Mouse (Mus musculus) hindbrain, embryonic 14.5 days (tissue): ENCODE measurements around the gene Chrm3. TPM values are rescaled to one million over a fixed set of nuclear protein-coding genes. Genes with fewer than 3 reads are reported as not detected.

ENCODE experiments used
- ATAC-seq: fragments of 200-750 bp; cut with Nextera tagmentation; 2 replicates; pipeline ENCODE4 v1.8.0; 2017; ENCODE audit warnings: moderate number of reproducible peaks, mild to moderate bottlenecking, moderate TSS enrichment, moderate library complexity; ENCODE audit not compliant: low FRiP score
- DNase-seq: peaks from one replicate; pipeline ENCODE4 v3.0.0-alpha.2; 2015; ENCODE audit warnings: low spot score
- H3K27ac ChIP-seq: fragments of 300-500 bp; sonication (generic); 2 replicates; pipeline ENCODE4 v1.5.1; 2014; ENCODE audit warnings: mild to moderate bottlenecking, moderate library complexity
- H3K27me3 ChIP-seq: fragments of 300-500 bp; sonication (generic); 2 replicates; pipeline ENCODE4 v1.6.1; 2014; ENCODE audit warnings: mild to moderate bottlenecking, low read length, mixed read lengths; ENCODE audit not compliant: control insufficient read depth, insufficient read depth
- H3K36me3 ChIP-seq: fragments of 300-500 bp; sonication (generic); replicated peaks from 2 replicates; pipeline ENCODE4 v1.6.1; 2014; ENCODE audit not compliant: control insufficient read depth, insufficient read depth
- H3K4me1 ChIP-seq: fragments of 300-500 bp; sonication (generic); replicated peaks from 2 replicates; pipeline ENCODE4 v1.6.1; 2014; ENCODE audit warnings: antibody characterized with exemption, low read length, mixed read lengths; ENCODE audit not compliant: control insufficient read depth, insufficient read depth
- H3K4me2 ChIP-seq: fragments of 300-500 bp; sonication (generic); replicated peaks from 2 replicates; pipeline ENCODE4 v1.6.1; 2014; ENCODE audit warnings: mild to moderate bottlenecking, moderate library complexity
- H3K4me3 ChIP-seq: fragments of 300-500 bp; sonication (generic); replicated peaks from 2 replicates; pipeline ENCODE4 v1.5.1; 2014; ENCODE audit warnings: mild to moderate bottlenecking, low read length
- H3K9ac ChIP-seq: fragments of 300-500 bp; sonication (generic); 2 replicates; pipeline ENCODE4 v1.6.1; 2014
- H3K9me3 ChIP-seq: fragments of 300-500 bp; sonication (generic); 2 replicates; pipeline ENCODE4 v1.6.1; 2016; ENCODE audit warnings: low read length; ENCODE audit not compliant: control insufficient read depth
- WGBS: fragments of 180-500 bp; shearing (Covaris S2); extraction: QIAGEN DNeasy Blood & Tissue Kit; methylation state at CpG from one replicate; pipeline ENCODE4 v1.1.7; 2014; 5-methylcytosine and 5-hydroxymethylcytosine counted together
- polyA plus RNA-seq: library from polyadenylated mRNA; unstranded; fragments of >200 nt; fragmentation: Nextera tagmentation; extraction: Ambion mirVana; gene quantifications from 2 replicates; pipeline ENCODE4 v1.2.1, GENCODE M21; 2014

The Chrm3 gene
- polyA plus RNA-seq, 1 experiment from 2014 or later: 3.8 TPM

DNA sequence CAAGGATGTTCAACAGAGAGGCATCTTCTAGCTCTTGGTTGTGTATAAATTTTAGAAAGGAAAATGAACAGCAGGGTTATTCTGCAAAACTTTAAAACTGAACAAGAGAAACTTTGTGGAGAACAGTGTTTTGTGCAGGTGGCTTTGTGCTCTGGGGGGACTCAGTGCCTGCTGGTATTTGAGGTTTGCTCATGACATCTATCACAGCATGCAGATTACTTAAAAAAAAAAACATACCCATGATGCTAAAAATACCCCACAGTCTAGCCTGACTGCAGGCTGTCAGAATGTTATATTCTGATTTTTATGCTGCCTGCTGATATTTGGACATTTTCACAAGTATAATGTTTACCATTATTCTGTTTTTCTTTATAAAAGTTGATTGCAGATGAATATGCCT, 456.2 kb downstream of the Chrm3 start:
- Histone ChIP-seq H3K4me1 (no peaks in the 10 kb centered on the region), H3K36me3 (no peaks in the 10 kb centered on the region), H3K4me2 (no peak overlapping the region), H3K4me3 (no peak overlapping the region), H3K27ac (no peak overlapping the region), H3K9me3 (peaks cover 5% of the 10 kb centered on the region; the same call in 1 of the 2 replicates), H3K9ac (no peak overlapping the region), H3K27me3 (no peaks in the 10 kb centered on the region)
- no peak for ATAC-seq
- no peak for DNase-seq

DNA sequence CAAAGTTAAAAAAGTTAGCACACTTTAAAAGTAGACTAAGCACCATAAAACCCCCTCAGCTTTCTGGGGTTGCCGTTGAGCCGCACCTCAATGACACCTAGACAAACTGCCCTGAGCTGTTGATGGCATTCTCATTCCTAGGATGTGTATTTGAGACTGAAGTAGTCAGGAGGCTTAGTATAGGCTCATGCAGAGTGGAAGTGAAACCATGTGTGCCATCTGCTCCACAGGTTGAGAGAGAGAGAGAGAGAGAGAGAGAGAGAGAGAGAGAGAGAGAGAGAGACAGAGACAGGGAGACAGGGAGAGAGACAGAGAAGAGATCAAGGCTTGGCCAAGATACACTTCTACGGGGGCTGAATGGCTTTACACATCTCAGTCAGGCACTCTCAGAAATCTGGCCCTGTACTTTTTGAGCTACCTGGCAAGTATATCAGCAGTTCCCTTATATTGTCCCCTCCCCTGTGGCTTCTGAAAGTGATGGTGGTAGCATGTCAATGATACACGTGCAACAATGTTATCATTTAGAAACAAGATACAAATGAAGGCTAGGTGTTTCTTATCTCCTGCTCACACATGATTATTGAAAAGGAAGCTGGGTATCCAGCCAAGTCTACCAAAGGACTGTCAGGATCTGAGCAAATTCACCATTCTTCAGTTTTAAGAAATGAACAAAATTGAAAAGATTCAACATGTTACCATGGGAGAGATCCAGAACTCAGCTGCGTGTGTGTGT, 459.8 kb downstream of the Chrm3 start:
- no peak overlapping the region for H3K9ac ChIP-seq
- no peak for ATAC-seq
- H3K4me1 ChIP-seq: no peaks in the 10 kb centered on the region
- WGBS: 93% methylated on average over 5 of the region's 5 CpGs
- peaks cover 5% of the 10 kb centered on the region; the same call in 1 of the 2 replicates for H3K9me3 ChIP-seq
- no peak overlapping the region for H3K4me3 ChIP-seq
- H3K27ac ChIP-seq: no peak overlapping the region
- H3K4me2 ChIP-seq: no peak overlapping the region
- DNase-seq: no peak
- H3K36me3 ChIP-seq: no peaks in the 10 kb centered on the region
- no peaks in the 10 kb centered on the region for H3K27me3 ChIP-seq

DNA sequence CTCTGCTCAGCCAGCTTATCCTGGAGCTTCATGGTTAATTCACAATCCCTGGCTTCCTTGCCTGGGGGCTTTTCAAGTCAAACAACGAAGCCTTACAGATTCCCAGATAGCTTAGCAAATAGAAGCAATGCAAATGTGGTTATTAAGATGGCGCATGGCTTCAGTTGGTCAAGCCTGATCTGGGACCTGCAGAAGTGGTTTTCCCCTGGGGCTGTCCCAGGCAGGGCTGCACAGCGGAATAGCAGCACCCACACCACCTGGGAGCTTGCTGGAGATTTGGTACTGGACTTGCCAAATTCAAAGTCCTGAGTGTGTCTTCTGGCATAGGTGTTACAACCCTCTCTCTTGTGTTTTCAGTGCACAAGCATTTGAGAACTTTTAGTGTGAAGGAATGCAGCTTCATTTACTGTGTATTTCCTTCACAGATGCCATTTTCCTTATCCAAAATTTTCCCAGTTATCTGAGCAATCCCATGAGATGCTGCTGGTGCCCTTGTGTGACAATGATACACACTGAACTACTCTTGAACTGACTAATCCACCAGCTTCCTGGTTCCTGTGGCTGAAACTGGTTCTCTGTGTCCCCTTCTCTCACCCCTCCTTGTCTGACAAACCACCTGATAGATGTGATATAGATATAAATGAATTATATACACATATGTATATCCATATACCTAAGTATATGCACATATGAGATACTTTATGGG, 461.8 kb downstream of the Chrm3 start:
- no peak overlapping the region for H3K27ac ChIP-seq
- no peaks in the 10 kb centered on the region for H3K27me3 ChIP-seq
- H3K4me1 ChIP-seq: no peaks in the 10 kb centered on the region
- WGBS: 68% methylated on average over 3 of the region's 3 CpGs
- H3K4me3 ChIP-seq: no peak overlapping the region
- no peaks in the 10 kb centered on the region for H3K36me3 ChIP-seq
- no peak for DNase-seq
- peaks cover 1% of the 10 kb centered on the region; the same call in 1 of the 2 replicates for H3K9me3 ChIP-seq
- no peak overlapping the region for H3K9ac ChIP-seq
- H3K4me2 ChIP-seq: no peak overlapping the region
- no peak for ATAC-seq

DNA sequence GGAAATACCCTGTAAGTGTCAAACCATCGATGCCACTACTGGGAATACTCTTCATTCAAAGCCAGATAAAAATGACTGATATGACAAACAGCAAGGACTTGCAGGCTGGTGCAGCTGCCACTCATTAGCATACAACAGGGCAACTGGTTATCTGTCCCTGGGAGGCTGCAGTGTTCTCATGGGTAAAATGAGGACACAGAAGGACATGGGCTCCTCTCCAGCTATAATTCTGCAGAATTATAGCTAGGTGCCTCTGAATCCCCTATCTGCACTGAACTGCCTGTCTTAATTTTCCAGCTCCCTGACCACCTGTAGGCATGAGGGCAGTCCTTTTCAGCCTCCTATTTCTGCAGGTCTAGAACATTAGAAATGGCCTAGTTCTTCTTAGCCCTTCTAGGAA, 463.4 kb downstream of the Chrm3 start:
- H3K9ac ChIP-seq: no peak overlapping the region
- ATAC-seq: no peak
- no peaks in the 10 kb centered on the region for H3K27me3 ChIP-seq
- DNase-seq: no peak
- 67% methylated on average over 1 of the region's 1 CpGs for WGBS
- no peaks in the 10 kb centered on the region for H3K36me3 ChIP-seq
- H3K4me1 ChIP-seq: no peaks in the 10 kb centered on the region
- no peaks in the 10 kb centered on the region for H3K9me3 ChIP-seq
- no peak overlapping the region for H3K27ac ChIP-seq
- H3K4me2 ChIP-seq: no peak overlapping the region
- no peak overlapping the region for H3K4me3 ChIP-seq

DNA sequence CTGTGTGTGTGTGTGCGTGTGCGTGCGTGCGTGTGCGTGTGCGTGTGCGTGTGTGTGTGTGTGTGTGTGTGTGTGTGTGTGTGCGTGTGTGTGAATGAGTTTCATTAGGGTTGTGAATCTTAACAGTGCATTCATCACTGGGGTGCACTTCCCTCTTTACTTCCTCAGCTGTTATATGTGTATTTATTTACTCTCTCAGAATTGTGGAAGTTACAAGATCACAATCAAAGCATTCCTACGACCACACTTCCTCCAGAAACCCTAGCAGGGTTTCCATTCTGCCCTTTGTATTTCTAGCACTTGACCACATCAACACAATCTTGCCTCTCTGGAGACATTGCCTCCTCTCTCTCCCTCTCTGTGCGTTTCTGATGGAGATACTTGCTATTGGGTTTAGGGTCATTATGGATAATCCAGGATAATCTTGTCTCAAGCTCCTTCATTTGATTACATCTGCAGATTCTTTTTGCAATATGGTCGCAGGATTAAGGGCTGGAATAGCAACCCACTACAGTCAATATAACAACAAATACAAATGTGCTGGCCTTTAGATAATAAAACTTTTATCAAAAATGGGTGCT, 465.5 kb downstream of the Chrm3 start:
- ATAC-seq (no peak), DNase-seq (no peak)

DNA sequence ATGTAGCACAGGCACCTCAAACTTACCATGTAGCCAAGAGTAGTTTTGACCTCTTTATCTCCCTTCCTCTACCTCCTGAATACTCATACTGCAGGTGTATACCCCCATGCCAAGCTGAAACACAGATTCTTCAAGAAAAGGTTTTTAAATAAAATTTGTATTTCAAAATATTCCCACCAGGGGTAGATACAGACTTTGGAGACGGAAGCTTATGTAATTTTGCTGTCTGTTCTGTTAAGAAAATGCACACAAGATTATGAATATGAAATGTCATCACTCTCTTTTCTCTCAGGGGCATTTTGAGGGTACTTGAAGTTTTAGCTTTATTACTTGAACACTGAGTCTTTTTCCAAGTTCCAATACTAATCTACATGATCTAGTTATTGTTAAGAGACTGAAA, 469.6 kb downstream of the Chrm3 start:
- no peak for ATAC-seq

More for the DNA sequence above, 465.5 kb downstream of the Chrm3 start:
- no peaks in the 10 kb centered on the region for H3K36me3 ChIP-seq
- no peak overlapping the region for H3K9ac ChIP-seq
- no peaks in the 10 kb centered on the region for H3K9me3 ChIP-seq
- WGBS: 60% methylated on average over 11 of the region's 11 CpGs
- H3K4me2 ChIP-seq: no peak overlapping the region
- no peaks in the 10 kb centered on the region for H3K4me1 ChIP-seq
- H3K27ac ChIP-seq: no peak overlapping the region
- H3K4me3 ChIP-seq: no peak overlapping the region
- no peaks in the 10 kb centered on the region for H3K27me3 ChIP-seq

DNA sequence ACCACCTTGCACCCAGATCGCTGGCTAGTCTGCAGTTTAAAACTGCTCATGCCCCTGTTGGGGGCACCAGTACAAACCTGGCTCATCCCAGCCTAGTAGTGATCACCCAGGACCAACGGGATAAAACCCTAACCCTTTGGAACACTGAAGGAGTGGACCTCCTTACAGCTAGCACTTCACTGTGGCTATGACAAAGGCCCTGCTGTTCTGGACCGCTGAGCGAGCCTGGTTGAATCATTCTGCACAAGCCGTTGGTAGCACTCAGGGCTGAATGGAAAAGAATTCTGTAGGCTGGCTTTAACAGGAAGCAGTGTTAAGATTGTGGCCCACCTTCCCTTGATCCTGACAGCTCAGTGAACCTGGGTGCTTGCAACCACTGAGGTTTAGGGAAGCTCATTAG, 470.2 kb downstream of the Chrm3 start:
- no peak for DNase-seq
- Histone ChIP-seq H3K9me3 (no peaks in the 10 kb centered on the region), H3K4me1 (no peaks in the 10 kb centered on the region), H3K36me3 (no peaks in the 10 kb centered on the region), H3K4me3 (no peak overlapping the region), H3K9ac (no peak overlapping the region), H3K27me3 (no peaks in the 10 kb centered on the region), H3K27ac (no peak overlapping the region), H3K4me2 (no peak overlapping the region)
- ATAC-seq: no peak; the same call in 1 of the 2 replicates
- WGBS: 50% methylated on average over 5 of the region's 5 CpGs

More for the DNA sequence above, 469.6 kb downstream of the Chrm3 start:
- H3K4me1 ChIP-seq: no peaks in the 10 kb centered on the region
- no peaks in the 10 kb centered on the region for H3K9me3 ChIP-seq
- no peaks in the 10 kb centered on the region for H3K36me3 ChIP-seq
- H3K27ac ChIP-seq: no peak overlapping the region
- H3K9ac ChIP-seq: no peak overlapping the region
- no peak overlapping the region for H3K4me3 ChIP-seq
- no peak for DNase-seq
- 82% methylated on average over 1 of the region's 1 CpGs for WGBS
- H3K27me3 ChIP-seq: no peaks in the 10 kb centered on the region
- no peak overlapping the region for H3K4me2 ChIP-seq

DNA sequence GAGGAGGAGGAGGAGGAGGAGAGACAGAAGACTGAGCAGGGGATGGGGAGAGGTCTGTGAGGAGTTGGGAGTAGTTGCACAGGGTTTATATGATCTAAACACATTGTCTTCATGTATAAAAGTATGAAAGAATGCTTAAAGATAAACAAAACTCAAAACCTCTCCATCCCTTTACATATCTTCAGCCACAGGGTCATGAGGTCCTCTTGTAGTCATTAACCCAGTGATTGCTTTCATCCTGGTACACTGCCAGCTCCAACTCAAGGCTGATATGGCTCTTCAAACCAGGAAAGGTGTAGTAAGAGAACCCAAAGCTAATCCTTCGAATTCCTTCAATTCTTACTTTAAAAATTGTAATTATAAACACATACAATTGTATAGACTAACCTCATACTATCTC, 470.7 kb downstream of the Chrm3 start:
- Histone ChIP-seq H3K9ac (no peak overlapping the region), H3K36me3 (no peaks in the 10 kb centered on the region), H3K9me3 (no peaks in the 10 kb centered on the region), H3K4me3 (no peak overlapping the region), H3K4me1 (no peaks in the 10 kb centered on the region), H3K27ac (no peak overlapping the region), H3K27me3 (no peaks in the 10 kb centered on the region), H3K4me2 (no peak overlapping the region)
- DNase-seq (no peak), ATAC-seq (no peak)
- WGBS: 76% methylated on average over 1 of the region's 1 CpGs

DNA sequence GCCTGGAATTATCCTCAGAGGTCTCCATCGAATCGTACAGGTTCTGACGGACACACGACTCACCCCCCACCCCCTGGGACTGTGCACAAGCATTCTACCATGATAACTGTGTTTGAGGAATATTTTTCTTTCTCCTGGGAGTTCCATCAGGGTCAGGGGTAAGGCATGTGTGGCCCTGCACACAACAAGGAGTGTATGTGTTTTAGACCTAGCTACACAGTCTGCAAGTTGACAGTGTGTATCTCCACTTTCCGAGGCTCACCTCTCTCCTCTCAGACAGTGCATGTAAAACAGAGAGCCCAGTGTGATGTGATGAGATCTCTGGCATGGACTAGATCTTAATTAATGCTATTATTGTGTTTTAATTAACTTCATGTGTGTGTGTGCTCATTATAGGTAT, 472.4 kb downstream of the Chrm3 start:
- Histone ChIP-seq H3K4me1 (no peaks in the 10 kb centered on the region), H3K9me3 (no peaks in the 10 kb centered on the region), H3K4me2 (no peak overlapping the region), H3K27me3 (no peaks in the 10 kb centered on the region), H3K27ac (no peak overlapping the region), H3K36me3 (no peaks in the 10 kb centered on the region), H3K4me3 (no peak overlapping the region), H3K9ac (no peak overlapping the region)
- WGBS: 78% methylated on average over 5 of the region's 5 CpGs
- ATAC-seq (0 out of 2 replicates have a peak, but pooled peaks have one; percentile 17), DNase-seq (no peak)
